Mouse (Mus musculus) adrenal gland, adult 8-10 months (tissue): ENCODE data around the gene Scamp5. TPM values are rescaled to one million over a fixed set of nuclear protein-coding genes. Genes with fewer than 3 reads are reported as not detected.

Experiments used
- DNase-seq: peaks from one replicate; pipeline ENCODE4 v3.0.0; 2022
- total RNA-seq, 4 experiments: library from RNA; stranded (reverse); gene quantifications; 2 replicates each; pipeline ENCODE4 v1.2.4; 2022

Scamp5 gene
- total RNA-seq = 10 to 100 TPM; 12.4 to 30.5 (median 21.9) TPM

DNA sequence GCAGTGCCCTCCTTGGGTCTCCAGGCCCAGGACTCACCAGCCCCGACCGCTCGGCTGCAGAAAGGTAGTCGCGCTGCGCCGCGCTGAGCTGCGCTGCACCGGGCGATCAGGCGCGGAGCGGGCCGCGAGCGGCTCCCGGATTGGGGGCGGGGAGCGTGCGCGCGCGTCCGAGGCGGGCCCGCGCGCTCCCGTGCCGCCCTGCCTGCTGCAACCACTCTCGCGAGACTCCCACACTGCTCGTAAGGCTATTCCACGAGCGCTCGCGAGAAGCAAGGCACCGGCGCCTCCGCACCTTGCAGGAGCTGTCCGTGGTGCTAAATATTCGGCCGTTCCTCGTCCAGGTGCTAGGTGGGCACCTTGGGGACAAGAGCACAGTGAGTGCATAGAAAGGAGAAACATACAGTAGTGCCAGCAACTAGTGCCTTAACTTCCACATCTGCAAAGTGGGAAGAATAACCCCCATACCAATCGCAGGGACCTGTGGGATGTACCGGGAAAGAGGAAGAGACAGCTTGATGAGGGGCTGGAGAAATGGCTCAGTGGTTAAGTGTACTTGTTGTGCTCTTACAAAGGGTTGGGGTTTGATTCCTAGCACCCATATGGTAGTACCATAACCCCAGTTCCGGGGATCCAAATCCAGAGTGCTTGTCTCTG, at the start of gene Scamp5:
Gene Scamp5 (minus strand): TSS at position 165 of the 654 bp plus-strand sequence.
- DNase-seq = peak; percentile 82

DNA sequence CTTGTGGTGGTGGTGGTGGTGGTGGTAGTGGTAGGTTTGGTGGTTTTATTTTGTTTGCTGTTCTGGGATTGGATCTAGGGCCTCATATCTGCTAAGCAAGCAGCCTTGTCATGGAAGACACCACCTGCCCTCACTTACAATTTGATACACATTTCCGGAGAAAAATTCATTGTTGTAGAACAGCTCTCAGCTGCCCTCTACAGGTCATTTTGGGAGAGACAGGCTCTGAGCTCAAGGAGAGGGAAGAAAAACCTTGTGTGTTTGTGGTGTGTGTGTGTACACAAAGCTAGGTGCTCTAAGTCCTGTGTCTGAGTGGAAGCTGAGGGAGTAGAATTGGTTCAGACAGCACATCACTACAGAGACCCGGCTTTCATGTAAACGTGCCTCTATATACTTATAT, 49.3 kb upstream of the Scamp5 start:
- no peak for DNase-seq

DNA sequence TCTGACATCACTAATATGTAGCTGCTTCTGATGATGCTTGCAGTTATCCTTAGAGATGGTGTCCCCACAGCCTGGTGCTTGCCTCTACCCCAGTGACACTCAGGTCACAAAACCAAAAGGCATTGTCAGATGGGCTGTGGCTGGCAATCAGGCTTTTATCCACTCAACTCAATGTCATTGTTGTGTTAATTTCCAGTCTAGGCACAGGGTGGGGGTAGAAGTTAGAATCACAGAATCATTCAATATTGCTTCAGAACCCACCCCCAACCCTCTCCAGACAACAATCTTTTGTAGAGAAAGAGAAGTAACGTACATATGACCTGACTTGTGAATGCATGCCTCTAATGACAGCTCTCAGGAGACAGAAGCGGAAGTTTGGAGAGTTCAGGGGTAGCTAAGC, 42.7 kb upstream of the Scamp5 start:
- no peak for DNase-seq

DNA sequence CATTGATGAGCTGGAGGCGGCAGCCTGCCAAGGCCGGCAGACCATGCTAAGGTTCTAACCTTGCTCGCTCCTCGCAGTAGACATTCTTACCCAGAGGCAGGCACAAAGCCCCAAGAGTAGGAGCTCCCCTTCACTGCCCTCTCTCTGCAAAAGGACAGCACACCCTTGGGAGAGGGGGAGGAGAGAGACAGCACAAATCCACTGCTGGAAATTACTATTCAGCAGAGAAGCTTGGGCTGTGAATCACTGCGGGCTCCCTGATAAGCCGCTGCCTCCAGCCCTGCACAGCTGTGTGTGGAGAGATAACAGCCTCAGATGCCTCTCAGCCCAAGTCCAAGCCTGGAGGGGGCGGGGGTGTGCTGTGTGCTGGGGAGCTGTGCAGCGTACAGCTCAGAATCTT, 37.8 kb upstream of the Scamp5 start:
- DNase-seq = peak; percentile 74

DNA sequence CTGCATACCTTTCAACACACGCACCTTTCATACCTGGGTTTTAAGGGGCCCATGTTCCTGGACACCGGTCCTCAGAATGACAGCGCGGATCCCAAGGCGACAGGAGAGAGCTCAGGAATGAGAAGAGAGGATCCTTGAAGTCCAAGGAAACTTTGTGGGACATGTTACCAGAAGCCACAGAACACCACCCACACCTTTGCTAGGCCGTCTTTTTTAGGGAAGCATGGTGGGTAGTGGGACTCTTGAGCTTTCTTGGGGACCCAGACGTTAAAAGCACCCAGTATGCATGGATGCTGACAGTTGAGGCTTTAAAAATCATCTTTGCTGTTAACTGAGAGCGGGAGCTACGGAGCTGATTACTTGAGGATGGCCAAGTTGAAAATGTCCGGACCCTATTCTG, 37.0 kb upstream of the Scamp5 start:
- no peak for DNase-seq

GRCm38 (mm10) chr9:57504381-57504700, 36.5 kb upstream of the Scamp5 start:
- peak; percentile 34 for DNase-seq

DNA sequence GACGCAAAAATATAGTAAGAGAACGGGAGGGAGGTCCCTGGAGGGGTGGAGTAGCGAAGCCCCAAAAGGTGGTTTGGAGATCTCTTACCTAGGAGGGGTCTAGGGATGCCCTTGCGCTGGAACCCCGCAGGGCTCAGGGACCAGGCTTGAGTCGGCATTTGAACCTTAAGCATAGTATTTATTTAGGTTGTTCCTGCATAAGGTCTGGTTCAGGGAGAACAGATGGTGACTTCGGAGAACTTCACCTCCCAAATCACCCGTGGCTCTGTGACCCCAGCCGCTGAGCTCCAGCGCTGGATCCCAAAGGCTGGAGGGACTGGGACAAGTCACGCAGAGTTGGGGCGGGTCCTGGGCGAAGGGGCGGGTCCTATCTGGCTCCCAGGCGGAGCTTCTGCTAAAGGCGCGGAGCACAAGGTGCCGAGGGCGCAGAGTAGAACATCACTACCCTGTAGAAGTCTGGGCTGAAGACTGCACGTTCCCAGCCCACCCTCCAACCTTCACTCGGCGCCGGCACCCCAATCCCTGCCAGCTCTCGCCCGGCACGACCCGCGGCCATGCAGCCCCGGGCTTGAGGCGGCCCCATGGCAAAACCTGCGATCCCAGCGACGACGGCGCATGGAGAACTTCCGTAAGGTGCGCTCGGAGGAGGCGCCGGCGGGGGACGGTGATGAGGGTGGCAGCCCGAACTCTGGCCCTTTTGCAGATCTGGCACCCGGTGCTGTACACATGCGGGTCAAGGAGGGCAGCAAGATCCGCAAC, 35.9 kb upstream of the Scamp5 start, which contains the start of gene Rpp25:
Gene Rpp25 (plus strand): TSS at position 405 of the 759 bp plus-strand sequence.
- peak; percentile 60 for DNase-seq

DNA sequence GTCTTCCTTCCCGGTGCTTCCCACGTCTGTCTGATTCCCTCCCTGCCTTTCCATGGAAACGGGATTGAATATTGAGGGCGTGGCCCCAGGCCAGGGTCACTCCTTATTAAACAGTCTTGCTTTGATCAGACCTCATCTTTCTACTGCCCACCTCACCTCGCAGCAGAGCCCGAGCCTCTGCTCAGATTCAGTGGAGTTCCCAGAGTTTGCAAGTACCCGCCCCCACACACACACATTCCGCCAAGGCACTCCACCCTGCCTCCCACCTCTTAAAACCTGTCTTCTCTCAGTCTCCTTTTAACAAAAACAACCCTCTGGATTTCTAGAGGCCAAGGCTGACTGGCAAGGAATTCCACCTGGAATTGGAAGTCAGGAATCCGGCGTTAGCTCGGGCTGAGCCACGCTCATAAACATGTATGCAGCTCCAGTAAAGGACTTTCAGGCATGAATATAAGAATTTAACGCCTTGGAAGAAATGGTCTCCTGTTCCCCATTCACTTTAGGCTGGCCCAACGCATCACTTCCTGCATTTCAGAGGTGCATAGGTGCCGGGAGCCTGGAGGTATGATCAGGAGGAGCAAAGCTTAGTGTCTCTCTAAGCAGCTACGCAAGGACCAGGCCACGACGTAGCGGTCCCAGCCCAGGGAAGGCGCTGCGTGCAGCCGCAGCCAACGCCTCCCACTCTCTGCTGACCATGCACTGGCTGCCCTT, 35.2 kb upstream of the Scamp5 start:
- DNase-seq = no peak

- DNase-seq = no peak
Measured at GRCm38 (mm10) chr9:57501861-57502260, 34.0 kb upstream of the Scamp5 start.

GRCm38 (mm10) chr9:57501452-57501851, 33.6 kb upstream of the Scamp5 start:
- DNase-seq = no peak

DNA sequence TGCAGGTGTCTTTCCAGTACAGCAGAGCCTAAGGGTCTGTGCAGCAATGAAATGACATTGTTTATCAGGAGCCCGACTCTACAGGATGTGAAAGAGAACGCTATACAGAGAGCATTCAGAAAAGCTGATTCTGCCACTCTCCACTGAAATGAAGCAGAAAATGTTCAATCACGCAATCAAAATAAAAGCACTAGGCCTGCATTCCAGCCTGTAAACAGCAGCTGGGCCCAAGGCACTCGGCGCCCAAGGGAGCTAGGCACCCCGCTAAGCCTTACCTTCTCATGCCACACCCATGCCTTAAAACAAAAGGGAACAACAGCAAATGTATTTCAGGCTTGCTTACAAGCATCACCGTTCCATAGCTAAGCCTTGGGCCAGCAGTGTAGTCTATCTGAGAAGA, 30.7 kb upstream of the Scamp5 start:
- DNase-seq = no peak

GRCm38 (mm10) chr9:57497236-57497635, 29.4 kb upstream of the Scamp5 start:
- no peak for DNase-seq

DNA sequence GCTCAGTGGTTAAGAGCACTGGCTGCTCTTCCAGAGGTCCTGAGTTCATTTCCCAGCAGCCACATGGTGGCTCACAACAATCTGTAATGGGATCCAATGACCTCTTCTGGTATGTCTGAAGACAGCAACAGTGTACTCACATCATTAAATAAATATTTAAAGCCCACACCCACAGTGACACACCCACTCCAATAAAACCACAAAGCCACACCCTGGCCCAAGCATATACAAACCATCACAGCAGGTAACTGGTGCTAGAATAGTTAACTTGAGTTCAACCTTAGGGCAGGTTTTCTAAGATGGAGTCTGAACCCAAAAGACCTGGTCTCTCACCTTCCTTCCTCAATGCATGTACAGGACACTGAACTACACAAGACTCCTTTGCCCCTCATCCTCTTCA, 27.1 kb upstream of the Scamp5 start:
- no peak for DNase-seq

GRCm38 (mm10) chr9:57493532-57493931, 25.7 kb upstream of the Scamp5 start:
- DNase-seq = no peak

- DNase-seq = no peak
Measured at GRCm38 (mm10) chr9:57487807-57488206, 19.9 kb upstream of the Scamp5 start.

- DNase-seq = peak; percentile 55
Measured at GRCm38 (mm10) chr9:57485774-57486173, 17.9 kb upstream of the Scamp5 start.

DNA sequence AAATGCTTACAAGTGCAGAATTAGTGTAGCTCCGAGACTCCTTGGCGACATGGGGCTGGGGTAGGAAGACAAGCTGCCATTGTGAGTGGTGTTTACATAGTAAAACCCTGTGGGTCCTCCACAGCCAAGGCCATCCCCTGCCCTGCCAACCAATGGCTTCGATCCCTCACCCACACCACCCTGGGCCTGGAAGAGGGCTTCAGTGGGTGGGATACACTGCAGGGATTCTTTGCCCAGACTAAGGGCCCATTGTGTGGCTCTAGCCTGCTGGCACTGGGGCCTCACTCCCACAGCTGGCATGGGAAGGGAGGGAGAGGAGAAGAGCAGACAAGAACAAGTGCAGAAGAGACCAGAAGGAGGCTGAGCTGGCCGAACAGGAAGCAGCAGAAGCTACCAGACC, 1.1 kb upstream of the Scamp5 start:
- no peak for DNase-seq

DNA sequence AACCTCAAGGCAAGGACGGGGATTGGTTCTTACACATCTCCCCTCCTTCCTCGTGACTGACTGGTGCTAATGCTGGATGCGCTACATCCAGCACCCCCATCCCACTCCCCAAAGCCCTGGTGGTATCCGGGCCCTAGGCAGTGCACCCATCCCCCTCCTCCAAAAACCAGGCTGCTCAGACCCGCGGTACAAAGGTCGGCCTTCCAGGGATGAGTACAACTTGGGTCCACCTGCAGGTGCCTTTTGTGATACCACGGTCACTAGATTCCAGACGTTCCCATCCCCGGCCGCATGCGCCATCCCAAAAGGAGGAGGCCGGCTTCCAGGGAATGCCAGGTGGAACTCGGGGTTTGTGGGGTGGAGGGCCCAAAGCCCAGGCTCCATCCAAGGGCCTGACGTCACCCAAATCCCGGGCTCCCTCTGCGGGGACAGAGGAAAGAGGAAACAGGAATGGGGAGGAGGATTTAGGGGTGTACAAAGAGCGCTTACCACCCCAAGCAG, 539 bp downstream of the Scamp5 start:
- DNase-seq = peak; percentile 14

DNA sequence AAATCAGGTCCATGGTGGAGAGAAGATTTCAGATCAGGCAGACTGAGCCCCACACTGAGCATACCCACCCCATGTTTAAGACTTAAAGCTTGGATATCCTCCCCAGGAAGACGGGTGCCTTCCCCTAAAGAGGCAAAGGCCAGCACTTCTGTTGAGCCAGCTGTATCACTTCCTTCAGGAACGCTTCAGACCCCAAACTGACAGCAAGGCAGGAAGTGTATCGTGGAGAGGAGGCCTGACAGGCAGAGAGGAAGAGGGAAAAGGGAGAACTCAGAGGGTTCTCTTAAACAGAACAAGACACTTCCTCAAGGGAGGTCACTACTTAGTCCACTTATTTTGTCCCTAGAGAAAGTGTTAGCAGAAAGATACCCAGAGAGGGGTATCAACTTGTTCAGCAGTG, 1.8 kb downstream of the Scamp5 start:
- DNase-seq = no peak

GRCm38 (mm10) chr9:57462866-57463265, 5.0 kb downstream of the Scamp5 start:
- DNase-seq = no peak

DNA sequence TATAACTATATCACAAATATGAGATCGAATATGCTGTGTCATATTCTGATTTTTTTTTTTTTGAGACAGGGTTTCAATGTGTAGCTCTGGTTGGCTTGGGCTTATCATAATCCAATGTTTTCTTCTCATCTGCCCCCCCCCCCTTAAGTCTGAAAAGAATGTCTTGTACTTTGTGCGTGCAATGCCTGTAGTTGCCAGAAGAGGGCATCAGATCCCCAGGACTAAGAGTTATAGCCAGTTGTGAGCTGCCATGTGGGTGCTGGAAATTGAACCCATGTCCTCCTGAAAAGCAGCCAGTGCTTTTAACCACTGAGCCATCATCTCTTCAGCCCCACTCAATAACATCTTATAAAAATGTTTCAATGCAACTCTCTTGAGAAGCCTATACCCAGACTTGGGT, 8.2 kb downstream of the Scamp5 start:
- DNase-seq = no peak

DNA sequence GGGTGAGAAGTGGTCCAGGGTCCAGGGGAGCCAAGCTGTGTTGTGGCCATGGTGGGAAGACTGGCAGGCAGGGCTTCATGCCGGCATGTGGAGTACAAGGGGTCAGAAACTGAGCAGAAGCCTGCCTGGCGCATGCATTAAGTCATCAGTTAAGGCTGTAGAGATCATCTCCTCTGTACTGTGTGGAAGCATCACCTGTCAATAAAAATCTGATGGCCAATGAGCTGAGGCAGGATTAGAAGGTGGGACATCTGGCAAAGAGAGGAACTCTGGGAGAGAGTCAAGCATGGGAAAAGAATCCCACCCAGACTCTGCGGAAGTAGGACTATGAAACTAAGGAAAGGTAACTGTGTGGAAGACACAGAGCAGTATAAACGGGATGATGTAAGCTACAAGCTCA, 14.3 kb downstream of the Scamp5 start:
- no peak for DNase-seq
